Mouse (Mus musculus) small intestine, adult 2 months (tissue): ENCODE data around the gene Nfya.

Experiments used
- CTCF ChIP-seq: fragments of 200-500 bp; IDR thresholded peaks from 2 replicates; pipeline ENCODE4 v1.5.1; 2012; ENCODE audit warnings: low read depth, mild to moderate bottlenecking, control low read depth, inconsistent platforms, low read length, moderate library complexity, mixed read lengths; ENCODE audit not compliant: insufficient replicate concordance, insufficient read length; ENCODE audit errors: extremely low read depth
- POLR2A ChIP-seq: fragments of 200-500 bp; IDR thresholded peaks from 2 replicates; pipeline ENCODE4 v1.6.1; 2012; ENCODE audit warnings: low read depth, mild to moderate bottlenecking, control low read depth, inconsistent platforms, low read length, moderate library complexity

DNA sequence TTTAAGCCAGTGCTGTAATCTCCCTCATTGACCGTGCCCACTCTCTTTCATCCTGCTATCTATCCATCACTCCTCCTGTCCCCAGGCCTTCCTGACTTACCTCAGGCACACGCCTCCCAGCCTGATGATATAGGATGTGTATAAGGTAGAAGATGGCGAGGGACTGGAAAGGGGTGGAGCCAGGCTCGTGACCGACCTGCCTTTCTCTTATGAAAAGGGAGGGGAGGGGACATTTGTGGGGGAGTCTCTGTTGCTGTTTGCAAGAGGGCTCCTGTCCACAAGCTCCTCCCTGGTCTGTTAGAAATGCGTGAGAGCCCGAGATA lies 41.6 kb upstream of the Nfya start, which contains the start of gene Tspo2:
- TF ChIP-seq POLR2A, result no peak
- TF ChIP-seq CTCF, result no peak
